Mouse (Mus musculus) heart, embryonic 13.5 days (tissue): ENCODE measurements around the gene Itga9. TPM values are rescaled to one million over a fixed set of nuclear protein-coding genes. Genes with fewer than 3 reads are reported as not detected.

Experiments used
- ATAC-seq: fragments of 200-750 bp; cut with Nextera tagmentation; 2 replicates; pipeline ENCODE4 v1.8.0; 2017; ENCODE audit warnings: moderate TSS enrichment; ENCODE audit not compliant: insufficient number of reproducible peaks, low FRiP score, low TSS enrichment; ENCODE audit errors: extremely low read depth
- H3K27ac ChIP-seq: fragments of 300-500 bp; sonication (generic); replicated peaks from 2 replicates; pipeline ENCODE4 v1.5.1; 2015; ENCODE audit warnings: moderate library complexity, mild to moderate bottlenecking, inconsistent platforms
- H3K27me3 ChIP-seq: fragments of 300-500 bp; sonication (generic); replicated peaks from 2 replicates; pipeline ENCODE4 v1.6.1; 2015; ENCODE audit warnings: mild to moderate bottlenecking, inconsistent platforms
- H3K36me3 ChIP-seq: fragments of 300-500 bp; sonication (generic); 2 replicates; pipeline ENCODE4 v1.6.1; 2015; ENCODE audit warnings: mild to moderate bottlenecking, inconsistent platforms
- H3K4me1 ChIP-seq: fragments of 300-500 bp; sonication (generic); 2 replicates; pipeline ENCODE4 v1.6.1; 2015; ENCODE audit warnings: inconsistent platforms
- H3K4me2 ChIP-seq: fragments of 300-500 bp; sonication (generic); 2 replicates; pipeline ENCODE4 v1.6.1; 2015; ENCODE audit warnings: inconsistent platforms, mild to moderate bottlenecking, moderate library complexity
- H3K4me3 ChIP-seq: fragments of 300-500 bp; sonication (generic); 2 replicates; pipeline ENCODE4 v1.5.1; 2015; ENCODE audit warnings: moderate library complexity, mild to moderate bottlenecking, inconsistent platforms
- H3K9ac ChIP-seq: fragments of 300-500 bp; sonication (generic); 2 replicates; pipeline ENCODE4 v1.6.1; 2015; ENCODE audit warnings: inconsistent platforms, mild to moderate bottlenecking, moderate library complexity
- H3K9me3 ChIP-seq: fragments of 300-500 bp; sonication (generic); 2 replicates; pipeline ENCODE4 v1.6.1; 2016; ENCODE audit warnings: inconsistent platforms
- WGBS: fragments of 180-500 bp; shearing (Covaris S2); methylation state at CpG from one replicate; pipeline ENCODE4 v1.1.7; 2015; ENCODE audit warnings: mixed read lengths; 5-methylcytosine and 5-hydroxymethylcytosine counted together
- polyA plus RNA-seq: library from polyadenylated mRNA; unstranded; fragments of >200 nt; fragmentation: Nextera tagmentation; extraction: Ambion mirVana; gene quantifications from 2 replicates; pipeline ENCODE4 v1.2.1, GENCODE M21; 2015

Itga9 gene
- polyA plus RNA-seq, 1 experiment from 2014 or later, result 6.5 TPM

DNA sequence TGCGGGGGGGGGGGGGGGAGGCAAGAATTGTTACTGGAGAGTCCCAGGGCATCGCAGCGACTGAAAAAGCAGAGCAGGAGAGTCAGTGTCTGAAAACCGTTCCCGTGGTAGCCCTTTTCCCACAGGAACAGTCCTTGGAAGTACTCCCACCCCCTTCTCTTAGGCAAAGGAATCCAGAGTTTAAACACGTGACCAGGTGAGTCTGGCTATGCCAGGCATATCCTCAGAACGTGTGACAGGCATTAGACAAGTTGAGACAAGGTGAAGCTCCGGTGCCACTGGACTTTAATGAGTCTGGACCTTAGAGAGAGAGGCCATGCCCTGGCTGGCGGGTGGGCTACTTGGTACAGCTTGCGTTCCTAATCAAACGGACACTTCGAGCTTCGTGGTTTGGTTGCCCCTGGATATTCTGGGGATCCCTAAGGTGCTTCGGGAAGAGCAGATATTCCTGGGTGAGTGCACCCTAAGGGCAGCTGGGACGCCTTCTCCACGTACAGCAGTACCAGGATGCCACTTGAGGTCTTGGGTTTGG lies 318.1 kb downstream of the Itga9 start:
- ATAC-seq, result no peak
- H3K27ac ChIP-seq, result peak overlapping the region; percentile 69; the same call in 1 of the 2 replicates
- no peaks in the 10 kb centered on the region for H3K9me3 ChIP-seq
- 21% methylated on average over 16 of the region's 16 CpGs for WGBS
- peaks cover under 1% of the 10 kb centered on the region; the same call in 1 of the 2 replicates for H3K36me3 ChIP-seq
- peaks cover 3% of the 10 kb centered on the region; the same call in 1 of the 2 replicates for H3K27me3 ChIP-seq
- peak overlapping the region; percentile 85 for H3K9ac ChIP-seq
- H3K4me1 ChIP-seq, result peaks cover 40% of the 10 kb centered on the region
- H3K4me2 ChIP-seq, result peak overlapping the region; percentile 100
- H3K4me3 ChIP-seq, result peak overlapping the region; percentile 85

DNA sequence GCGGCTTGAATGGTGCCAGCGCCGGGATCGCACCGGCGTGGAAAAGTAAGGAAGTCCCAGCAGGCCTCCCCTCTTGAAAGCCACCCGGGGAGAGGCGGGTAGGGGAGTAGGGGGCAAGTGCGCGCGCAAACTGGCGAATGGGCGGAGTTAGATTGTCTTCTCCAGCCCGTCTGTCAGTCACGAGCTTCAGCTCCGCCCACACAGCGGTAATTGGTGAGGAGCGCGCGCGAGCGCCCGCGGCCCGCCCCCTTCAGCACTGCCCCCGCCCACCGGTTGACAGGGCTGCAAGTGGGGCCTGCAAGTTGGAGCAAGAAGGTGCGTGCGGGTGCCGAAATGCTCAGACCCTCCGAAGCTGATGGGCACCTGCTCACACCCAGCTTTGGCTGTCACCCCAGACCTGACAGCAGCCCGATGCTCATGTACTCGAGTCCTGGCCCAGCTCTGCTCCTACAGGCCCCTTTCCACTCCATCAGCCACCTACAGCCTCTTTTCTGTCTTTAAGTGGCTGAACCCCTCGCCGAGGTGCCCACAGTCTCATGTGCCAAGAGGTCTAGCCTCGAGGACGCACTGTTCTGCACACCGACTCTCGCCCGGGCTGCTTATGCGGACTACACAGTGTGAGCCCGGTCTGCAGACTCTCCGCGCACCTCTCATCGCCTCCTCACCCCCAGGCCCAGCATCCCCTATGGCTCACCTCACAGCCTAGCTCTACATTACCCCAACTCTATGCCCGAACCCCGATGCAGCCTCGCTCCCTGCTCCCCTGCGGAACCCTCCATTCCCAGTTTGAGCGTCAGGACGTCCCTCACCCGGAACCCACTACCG lies 319.0 kb downstream of the Itga9 start:
- H3K4me3 ChIP-seq, result peak overlapping the region; percentile 85
- peak; percentile 82 for ATAC-seq
- H3K9me3 ChIP-seq, result no peaks in the 10 kb centered on the region
- H3K4me2 ChIP-seq, result peak overlapping the region; percentile 100
- H3K27me3 ChIP-seq, result no peaks in the 10 kb centered on the region
- peaks cover 42% of the 10 kb centered on the region for H3K4me1 ChIP-seq
- peak overlapping the region; percentile 94 for H3K9ac ChIP-seq
- WGBS, result under 1% methylated on average over 53 of the region's 53 CpGs
- peak overlapping the region; percentile 89 for H3K27ac ChIP-seq
- H3K36me3 ChIP-seq, result peaks cover 9% of the 10 kb centered on the region

DNA sequence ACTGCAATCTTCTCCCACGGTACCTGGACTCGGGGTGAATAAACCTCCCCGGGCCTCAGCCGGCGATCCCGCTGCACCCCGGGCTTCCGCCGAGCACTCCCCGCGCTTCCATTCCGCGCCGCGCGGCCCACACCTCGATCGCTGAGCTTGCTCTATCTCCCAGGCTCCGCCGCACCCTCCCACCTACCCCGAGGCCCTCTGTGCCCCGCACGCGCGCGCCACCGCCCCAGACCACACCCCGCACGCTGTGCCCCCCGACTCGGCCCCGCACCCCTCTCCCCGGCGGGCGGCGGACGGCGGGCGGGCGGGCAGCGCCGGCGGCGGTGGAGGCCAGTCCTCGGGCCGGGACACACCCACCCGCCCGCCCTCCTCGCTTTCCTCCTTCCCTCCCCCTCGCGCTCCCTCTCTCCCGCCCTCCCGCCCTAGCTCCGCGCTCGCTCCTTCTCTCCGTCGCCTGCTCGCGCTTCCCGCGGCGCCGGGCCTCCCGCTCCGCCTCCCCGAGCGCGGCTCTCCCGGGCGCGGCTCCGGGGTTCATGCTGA lies 319.7 kb downstream of the Itga9 start, which contains the start of gene Ctdspl:
Gene Ctdspl (plus strand): TSS at position 343 of the 540 bp plus-strand sequence.
- peak within 1 kb of the TSS; percentile 85 for H3K4me3 ChIP-seq
- under 1% methylated on average over 29 of the region's 73 CpGs for WGBS
- peak within 1 kb of the TSS; percentile 89 for H3K27ac ChIP-seq
- H3K9ac ChIP-seq, result peak within 1 kb of the TSS; percentile 94
- ATAC-seq, result peak; percentile 26
- no peaks in the 10 kb centered on the region for H3K9me3 ChIP-seq
- H3K4me1 ChIP-seq, result peaks cover 41% of the 10 kb centered on the region
- peak within 1 kb of the TSS; percentile 100 for H3K4me2 ChIP-seq
- no peaks in the 10 kb centered on the region for H3K27me3 ChIP-seq
- peaks cover 14% of the 10 kb centered on the region for H3K36me3 ChIP-seq

DNA sequence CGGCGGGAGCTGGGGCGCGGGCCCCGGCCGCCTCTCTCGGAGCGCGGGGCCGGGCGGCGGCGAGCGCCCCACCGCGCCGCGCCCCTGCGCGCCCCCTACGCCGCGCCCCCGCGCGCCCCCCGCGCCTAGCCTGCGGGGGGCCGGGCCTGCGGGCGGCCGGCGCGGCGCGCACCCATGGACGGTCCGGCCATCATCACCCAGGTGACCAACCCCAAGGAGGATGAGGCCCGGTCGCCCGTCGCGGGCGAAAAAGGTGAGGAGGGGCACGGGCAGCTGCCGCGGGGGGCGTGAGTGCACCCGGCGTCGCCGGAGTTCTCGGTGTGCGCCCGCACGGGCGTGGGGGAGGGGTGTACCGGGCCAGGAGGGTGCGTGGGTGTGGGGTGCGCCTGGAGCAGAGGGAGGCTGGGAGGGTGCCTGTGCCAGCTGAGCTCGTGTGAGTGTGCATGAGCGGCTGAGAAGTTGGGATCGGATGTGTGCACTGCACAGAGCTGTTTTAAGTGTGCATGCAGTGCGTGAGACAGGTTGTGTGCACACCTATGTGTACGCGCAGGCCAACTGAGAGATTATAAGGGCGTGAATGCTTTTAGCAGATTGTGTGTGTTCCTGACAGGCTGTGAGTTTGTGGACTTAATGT lies 320.3 kb downstream of the Itga9 start:
- H3K36me3 ChIP-seq, result peaks cover 14% of the 10 kb centered on the region
- H3K27ac ChIP-seq, result peak overlapping the region; percentile 89
- peak overlapping the region; percentile 94 for H3K9ac ChIP-seq
- H3K4me1 ChIP-seq, result peaks cover 39% of the 10 kb centered on the region
- peak overlapping the region; percentile 85 for H3K4me3 ChIP-seq
- ATAC-seq, result no peak
- H3K9me3 ChIP-seq, result no peaks in the 10 kb centered on the region
- 3% methylated on average over 62 of the region's 68 CpGs for WGBS
- peak overlapping the region; percentile 100 for H3K4me2 ChIP-seq
- no peaks in the 10 kb centered on the region for H3K27me3 ChIP-seq

DNA sequence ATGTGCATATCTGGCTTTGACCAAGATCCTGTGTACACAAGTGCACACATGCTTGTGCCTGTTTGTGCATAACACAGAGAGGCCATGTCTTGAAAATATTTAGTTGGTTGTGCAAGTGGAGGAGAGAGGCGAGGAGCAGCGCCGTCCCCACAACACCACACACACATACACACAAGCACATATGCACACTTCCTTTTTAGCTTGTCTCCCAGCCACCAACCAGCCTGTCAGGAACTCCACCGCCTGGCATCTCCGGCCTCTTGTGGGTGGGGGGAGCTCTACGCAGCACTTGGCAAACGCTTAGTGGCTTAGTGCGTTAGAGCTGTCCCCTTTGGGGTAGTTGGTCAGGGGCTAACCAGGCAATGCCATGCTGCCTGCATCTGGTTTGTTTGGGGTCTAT lies 321.0 kb downstream of the Itga9 start:
- ATAC-seq, result no peak
- Histone ChIP-seq H3K9ac (peak overlapping the region; percentile 94), H3K4me3 (peak overlapping the region; percentile 85), H3K36me3 (peaks cover 14% of the 10 kb centered on the region), H3K9me3 (no peaks in the 10 kb centered on the region), H3K4me1 (peaks cover 39% of the 10 kb centered on the region), H3K4me2 (peak overlapping the region; percentile 100), H3K27me3 (no peaks in the 10 kb centered on the region), H3K27ac (peak overlapping the region; percentile 89; the same call in 1 of the 2 replicates)
- WGBS, result 39% methylated on average over 8 of the region's 8 CpGs

DNA sequence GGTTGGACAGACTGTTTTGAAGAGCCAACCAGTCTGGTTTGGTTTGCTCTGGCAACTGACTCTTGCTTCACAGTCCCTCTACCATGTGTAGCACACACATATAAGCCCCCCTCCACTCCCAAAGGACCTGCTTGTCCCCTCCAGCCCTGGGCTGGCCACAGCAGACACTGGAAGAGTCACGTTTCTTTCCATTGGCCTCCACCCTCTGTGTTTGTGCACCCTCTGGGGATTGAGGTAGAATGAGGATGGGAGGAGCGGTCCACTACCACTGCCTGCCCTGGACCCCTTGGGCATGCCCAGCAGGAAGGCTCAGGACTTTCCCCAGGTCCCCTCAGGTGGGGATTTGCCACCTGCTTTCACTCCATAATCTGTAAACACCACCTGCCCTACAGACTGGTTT lies 321.5 kb downstream of the Itga9 start:
- Histone ChIP-seq H3K4me2 (peak overlapping the region; percentile 100), H3K9ac (peak overlapping the region; percentile 94; the same call in 1 of the 2 replicates), H3K9me3 (no peaks in the 10 kb centered on the region), H3K27ac (0 out of 2 replicates have a peak overlapping the region, but pooled peaks have one; percentile 89), H3K36me3 (peaks cover 14% of the 10 kb centered on the region), H3K27me3 (no peaks in the 10 kb centered on the region), H3K4me3 (peak overlapping the region; percentile 85), H3K4me1 (peaks cover 39% of the 10 kb centered on the region)
- WGBS, result 66% methylated on average over 2 of the region's 2 CpGs
- no peak for ATAC-seq

DNA sequence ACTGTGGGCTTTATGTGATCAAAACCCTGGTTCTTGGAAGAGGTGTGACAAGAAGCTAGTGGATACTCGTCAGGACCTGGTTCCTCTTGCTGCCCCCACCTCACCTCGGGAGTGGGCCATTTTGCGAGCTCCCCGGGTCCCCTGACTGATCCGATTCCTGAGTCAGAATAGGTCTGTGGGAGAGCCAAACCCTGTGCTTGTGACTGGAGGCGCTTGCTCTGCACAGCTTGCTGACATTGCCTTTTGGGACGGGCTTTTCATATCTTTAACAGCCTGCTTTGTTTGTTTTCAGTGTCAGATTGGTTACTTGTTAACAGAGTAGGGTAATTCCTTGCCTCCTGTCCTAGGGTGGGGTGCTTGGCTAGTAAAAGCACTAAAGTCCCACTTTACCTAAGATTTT lies 322.2 kb downstream of the Itga9 start:
- peaks cover 14% of the 10 kb centered on the region for H3K36me3 ChIP-seq
- no peaks in the 10 kb centered on the region for H3K27me3 ChIP-seq
- no peaks in the 10 kb centered on the region for H3K9me3 ChIP-seq
- ATAC-seq, result no peak
- peak overlapping the region; percentile 94; the same call in 1 of the 2 replicates for H3K9ac ChIP-seq
- no peak overlapping the region for H3K27ac ChIP-seq
- peaks cover 40% of the 10 kb centered on the region for H3K4me1 ChIP-seq
- no peak overlapping the region for H3K4me3 ChIP-seq
- H3K4me2 ChIP-seq, result peak overlapping the region; percentile 100
- WGBS, result 42% methylated on average over 7 of the region's 7 CpGs

DNA sequence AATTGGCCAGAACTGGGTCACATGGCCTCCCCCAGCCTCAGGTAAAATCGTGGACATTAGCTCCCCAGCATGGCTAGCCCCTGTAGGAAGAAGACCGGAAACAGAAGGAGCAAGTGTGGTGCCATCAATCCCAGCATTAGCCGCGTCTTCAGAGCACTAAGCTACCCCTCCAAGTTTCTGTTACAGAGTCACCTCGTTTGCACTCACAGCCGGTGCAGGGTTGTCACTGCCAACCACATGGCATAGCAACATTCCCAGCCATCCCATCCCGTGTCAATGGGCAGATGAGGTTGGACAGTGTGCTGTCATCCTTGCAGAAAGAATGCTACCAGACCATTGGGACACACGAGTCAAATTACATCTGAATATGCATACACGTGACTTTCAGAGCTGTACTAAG lies 324.1 kb downstream of the Itga9 start:
- Histone ChIP-seq H3K4me3 (no peak overlapping the region), H3K27me3 (no peaks in the 10 kb centered on the region), H3K9ac (no peak overlapping the region), H3K9me3 (no peaks in the 10 kb centered on the region), H3K4me1 (peaks cover 49% of the 10 kb centered on the region), H3K4me2 (no peak overlapping the region), H3K27ac (no peak overlapping the region), H3K36me3 (peaks cover 14% of the 10 kb centered on the region)
- no peak for ATAC-seq
- WGBS, result 65% methylated on average over 9 of the region's 9 CpGs

DNA sequence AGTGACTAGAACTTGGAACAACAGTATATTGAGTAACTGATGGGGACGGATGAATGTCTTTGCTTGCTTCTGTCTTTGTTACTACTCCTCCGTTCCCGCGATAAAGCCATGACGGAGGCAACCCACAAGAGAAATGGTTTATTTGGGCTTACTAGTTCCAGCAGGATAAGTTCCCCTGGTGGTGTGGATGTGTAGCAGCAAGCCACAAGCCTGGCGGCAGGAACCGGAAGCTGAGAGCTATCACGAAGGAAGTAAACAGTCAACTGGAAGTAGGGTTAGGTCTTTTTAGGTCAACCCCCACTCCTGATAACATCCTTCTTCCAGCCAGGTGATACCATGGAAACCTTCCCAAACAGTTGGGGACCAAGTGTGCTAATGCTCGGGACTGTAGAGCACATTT lies 327.3 kb downstream of the Itga9 start:
- WGBS, result 78% methylated on average over 9 of the region's 9 CpGs
- no peak for ATAC-seq
- Histone ChIP-seq H3K9ac (no peak overlapping the region), H3K4me2 (no peak overlapping the region), H3K4me3 (no peak overlapping the region), H3K9me3 (no peaks in the 10 kb centered on the region), H3K27me3 (no peaks in the 10 kb centered on the region), H3K4me1 (peaks cover 48% of the 10 kb centered on the region), H3K36me3 (peaks cover 14% of the 10 kb centered on the region), H3K27ac (no peak overlapping the region)

DNA sequence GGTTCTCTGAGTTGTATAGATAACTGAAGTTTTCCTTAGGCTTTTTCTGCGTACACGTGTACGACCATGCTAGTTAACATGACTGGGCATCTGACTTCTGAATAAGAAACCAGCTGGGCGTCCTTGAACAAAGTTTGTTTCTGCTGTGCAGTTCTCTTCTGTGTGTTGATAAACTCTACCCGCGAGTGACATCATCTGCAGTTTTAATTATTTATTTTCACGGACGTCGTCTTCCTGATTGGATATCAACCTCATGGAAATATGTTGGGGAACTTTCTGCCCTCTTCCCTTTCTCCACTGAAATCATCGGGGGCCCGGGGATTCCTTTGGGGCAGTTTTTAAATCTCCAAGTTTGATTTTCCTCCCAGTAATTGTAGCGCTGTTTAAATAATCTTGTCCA lies 327.8 kb downstream of the Itga9 start:
- H3K4me1 ChIP-seq, result peaks cover 48% of the 10 kb centered on the region
- no peak overlapping the region for H3K27ac ChIP-seq
- H3K36me3 ChIP-seq, result peaks cover 14% of the 10 kb centered on the region
- H3K9ac ChIP-seq, result no peak overlapping the region
- WGBS, result 66% methylated on average over 12 of the region's 12 CpGs
- no peak for ATAC-seq
- no peaks in the 10 kb centered on the region for H3K27me3 ChIP-seq
- no peak overlapping the region for H3K4me3 ChIP-seq
- H3K4me2 ChIP-seq, result peak overlapping the region; percentile 7; the same call in 1 of the 2 replicates
- H3K9me3 ChIP-seq, result no peaks in the 10 kb centered on the region

DNA sequence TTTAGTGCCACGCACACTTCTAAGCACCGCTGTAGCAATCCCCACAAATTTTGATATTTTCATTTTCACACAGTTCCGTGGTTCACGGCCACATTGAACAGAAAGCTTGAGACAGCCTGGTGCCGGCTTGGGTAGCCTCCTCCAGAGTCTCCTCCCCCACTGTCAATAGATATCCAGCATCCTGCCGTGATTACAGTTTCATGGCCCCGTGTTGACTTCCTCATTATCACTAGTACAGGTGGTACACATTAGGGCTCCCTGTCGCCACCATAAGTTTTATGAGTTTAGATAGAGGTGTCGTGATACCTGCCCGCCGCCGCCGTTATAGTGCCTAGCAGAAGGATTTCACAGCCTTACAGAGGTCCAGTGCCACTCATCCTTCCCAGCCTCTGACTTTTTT lies 328.6 kb downstream of the Itga9 start:
- WGBS, result 64% methylated on average over 13 of the region's 13 CpGs
- Histone ChIP-seq H3K4me2 (no peak overlapping the region), H3K27ac (no peak overlapping the region), H3K4me1 (peaks cover 50% of the 10 kb centered on the region), H3K36me3 (peaks cover 9% of the 10 kb centered on the region), H3K9me3 (no peaks in the 10 kb centered on the region), H3K9ac (no peak overlapping the region), H3K4me3 (no peak overlapping the region), H3K27me3 (no peaks in the 10 kb centered on the region)
- no peak for ATAC-seq
